Mouse (Mus musculus): ENCODE data around the gene Arhgap22.
A peak's percentile ranks its signal among the peaks of the same experiment; 100 is the strongest.

Gene Arhgap22

DNA sequence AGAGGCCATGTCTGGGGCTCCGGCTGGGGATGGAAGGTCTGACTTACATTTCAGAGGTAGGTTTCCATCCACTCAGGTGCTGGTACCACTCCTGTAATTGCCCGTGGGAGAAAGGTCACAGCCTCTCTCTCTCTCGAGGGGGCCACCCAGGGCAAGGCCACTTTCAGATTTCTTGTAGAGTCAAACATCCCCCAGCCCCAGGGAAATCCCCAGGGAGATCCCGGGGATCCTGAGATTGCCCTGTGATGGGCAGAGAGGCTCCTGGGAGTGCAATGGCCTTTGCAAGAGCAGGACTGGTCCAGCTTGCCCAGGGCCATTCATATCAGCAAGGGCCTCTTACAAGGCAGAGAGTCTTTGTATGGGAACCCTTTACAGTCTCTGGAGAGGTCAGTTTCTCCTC is 120.6 kb downstream of the Arhgap22 start:
- DNase-seq: no peak

DNA sequence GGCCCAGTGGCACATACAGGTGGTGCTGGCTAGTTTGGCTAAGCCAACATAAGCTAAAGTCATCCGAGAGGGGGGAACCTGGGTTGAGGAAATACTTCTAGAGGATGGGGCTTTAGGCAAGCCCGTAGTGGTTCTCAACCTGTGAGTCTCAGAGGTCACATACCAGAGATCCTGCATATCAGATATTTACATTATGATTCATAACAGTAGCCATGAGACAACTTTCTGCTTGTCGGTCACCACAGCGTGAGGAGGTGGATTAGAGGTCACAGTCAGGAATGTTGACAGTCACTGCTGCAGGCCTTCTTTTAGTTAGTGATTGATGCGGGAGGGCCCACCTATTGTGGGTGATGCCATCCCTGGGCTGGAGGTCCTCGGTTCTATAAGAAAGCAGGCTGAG is 121.9 kb downstream of the Arhgap22 start:
- DNase-seq: no peak

DNA sequence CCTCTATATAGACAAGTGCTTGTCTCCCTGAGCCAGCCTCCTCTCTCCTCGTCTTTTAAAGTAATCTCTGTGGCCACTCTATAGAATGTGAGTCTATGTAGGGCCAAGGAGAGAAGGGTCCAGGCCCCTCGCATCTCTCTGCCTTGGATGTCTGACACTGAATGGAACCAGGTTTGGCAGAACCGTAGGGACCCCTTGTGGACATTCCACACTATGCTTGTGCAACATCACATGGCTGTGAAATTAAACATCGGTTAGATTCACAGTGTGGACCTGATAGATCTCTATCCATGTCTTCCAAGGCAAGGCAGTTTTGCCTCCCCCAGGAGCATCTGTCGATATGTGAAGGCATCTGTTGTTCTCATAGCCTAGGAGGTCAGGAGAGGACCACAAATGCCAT is 124.9 kb downstream of the Arhgap22 start:
- no peak for DNase-seq

DNA sequence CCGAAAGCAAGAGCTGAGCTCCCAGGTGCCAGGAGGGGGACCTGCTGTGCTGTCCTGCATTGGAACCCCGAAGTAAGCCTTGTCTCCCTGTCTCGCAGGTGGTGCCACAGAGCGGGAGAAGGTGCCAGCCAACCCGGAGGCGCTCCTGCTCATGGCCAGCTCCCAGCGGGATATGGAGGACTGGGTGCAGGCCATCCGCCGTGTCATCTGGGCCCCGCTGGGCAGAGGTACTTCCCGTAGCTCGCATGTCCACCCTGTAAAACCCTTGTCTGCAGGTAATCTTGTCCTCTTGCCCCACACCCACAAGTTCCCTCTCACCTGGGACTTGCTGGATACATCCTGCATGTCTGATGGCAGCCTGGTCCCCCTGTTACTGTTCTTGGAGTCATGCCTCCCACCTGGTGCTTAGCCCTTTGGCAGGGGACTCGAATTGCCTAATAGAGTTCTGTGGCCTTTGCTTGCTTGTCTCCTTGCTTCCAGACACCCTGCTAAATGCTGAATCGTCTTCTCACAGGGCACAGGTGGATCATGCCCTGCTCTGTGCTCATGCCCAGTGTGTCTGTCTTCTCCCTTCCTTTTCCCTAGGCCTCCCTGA is 129.4 kb downstream of the Arhgap22 start:
- no peak for DNase-seq

DNA sequence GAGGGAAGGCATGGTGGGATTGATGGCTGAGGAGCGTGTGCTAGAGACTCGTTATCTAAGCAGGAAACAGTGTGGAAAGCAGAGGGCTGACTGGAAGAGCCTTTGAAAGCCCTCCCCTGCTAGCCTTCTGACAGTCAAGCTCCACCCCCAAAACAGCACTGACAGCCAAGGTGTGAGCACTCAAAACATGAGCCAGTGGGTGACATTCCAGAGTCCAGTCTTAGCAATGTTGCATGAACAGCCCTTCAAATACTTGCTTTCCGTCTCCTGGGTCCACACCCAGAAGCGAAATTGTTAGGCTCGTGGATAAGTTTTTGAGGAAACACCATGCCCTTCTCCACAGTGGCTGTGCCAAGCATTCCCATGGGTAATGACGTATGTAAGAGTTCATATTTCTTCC is 132.7 kb downstream of the Arhgap22 start:
- DNase-seq: no peak

DNA sequence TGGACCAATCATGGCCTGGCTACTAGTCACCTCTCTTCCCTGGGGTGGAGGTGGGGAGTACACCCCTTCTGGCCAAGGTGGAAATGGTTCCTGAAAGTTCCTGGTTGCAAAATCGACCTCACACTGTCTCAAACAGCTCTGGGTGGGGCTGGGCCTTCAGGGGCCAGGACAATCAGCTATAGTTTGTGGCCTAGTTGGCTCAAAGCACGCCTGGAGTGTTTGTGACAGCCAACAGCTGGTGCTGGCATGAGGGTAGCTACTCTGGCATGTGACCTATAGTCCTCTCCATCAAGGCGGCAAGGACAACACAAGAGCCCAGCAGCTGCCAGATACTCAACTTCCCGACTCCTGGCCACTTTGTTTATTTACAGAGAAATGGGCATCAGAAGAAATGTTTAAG is 133.9 kb downstream of the Arhgap22 start:
- no peak for DNase-seq

DNA sequence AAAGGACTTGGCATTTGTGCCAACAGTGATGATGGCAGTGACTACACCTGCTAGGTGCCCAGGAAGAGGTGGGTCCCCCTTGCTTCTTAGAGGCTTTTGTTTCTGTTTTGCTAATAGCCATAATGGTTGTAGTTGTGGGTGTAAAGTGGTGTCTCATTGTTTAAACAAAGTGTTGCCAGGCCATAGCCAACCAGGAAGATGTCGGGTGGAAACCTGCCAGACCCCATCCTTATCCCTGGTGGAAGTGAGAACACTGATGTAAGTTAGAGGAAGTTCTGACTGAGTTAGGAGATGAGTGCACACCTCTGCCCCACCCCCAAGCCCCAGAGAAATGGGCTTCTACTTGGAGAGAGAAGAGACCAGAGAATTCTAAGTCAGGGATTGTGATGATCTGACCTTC is 134.3 kb downstream of the Arhgap22 start:
- DNase-seq: no peak

DNA sequence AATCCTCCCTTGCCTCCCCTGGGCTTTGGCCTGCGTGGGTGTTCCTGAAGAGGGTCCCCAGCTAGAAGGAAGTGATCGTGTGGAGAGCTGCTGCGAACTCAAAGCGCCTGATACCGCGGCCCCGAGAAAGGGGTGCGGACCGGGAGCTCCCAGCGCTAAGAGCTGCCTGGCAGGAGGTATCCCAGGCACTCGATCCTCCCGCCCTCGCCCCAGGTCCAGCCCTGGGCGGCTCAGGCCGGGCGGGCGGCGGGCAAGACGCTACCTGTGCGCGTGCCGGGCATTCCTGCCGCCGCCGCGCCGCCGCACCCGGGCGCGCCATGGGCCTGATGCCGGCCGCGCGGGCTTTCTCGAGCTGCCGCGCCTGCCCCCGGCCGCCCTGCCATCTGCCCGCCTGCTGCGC is 137.2 kb downstream of the Arhgap22 start:
- DNase-seq: no peak

DNA sequence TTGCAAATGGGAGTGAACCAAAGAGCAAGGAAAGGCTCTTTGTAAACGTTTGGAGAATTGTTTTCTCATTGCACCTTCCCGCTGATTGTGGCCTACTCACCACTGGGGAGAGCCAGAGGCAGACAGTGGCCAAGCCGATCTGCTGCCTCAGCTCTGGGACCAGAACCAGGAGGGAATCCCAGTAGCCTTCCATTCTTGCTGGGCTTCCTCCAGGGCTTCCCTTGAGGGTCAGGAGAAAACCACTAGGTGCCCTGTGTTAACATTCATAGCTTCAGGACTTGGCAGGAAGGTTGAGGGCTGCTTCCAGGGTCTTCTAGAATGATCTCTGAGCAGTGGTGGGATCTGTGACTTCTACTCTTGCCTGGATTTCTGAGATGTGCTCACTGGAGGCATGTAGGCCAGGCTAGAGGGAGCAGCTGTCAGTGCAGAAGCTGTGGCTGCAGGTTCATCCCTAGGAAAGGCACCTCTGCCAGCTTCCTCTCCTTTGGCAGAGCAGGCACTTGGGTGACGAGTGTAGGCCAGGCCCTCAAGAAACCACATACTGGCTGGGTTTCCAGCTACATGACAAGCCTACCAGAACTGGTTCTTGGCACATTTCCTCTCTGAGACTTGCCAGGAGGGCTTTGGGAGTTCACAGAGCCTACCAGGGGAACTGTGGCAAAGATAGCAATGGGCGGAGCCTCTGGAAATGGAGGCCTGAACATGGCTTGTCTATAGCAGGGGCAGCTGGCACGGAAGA is 138.3 kb downstream of the Arhgap22 start:
- no peak for DNase-seq

DNA sequence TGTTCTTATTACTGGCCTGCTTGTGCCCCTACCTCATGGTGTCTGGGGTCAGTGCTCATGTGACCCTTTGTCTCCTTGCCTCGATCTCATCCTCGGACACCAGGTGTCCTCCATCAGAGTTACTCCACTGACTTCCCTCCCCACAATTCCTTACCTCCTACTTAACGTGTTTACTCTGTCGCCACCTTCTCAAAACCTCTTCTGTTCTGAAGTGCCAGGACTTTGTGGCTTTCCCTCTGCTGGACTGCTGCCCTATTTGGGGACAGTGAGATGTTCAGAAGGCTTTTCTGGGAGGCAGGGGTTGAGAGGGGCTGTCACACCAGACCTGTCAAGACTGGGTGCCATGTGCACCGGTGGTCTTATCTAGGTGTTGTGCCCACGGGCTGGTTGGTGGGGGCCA is 139.1 kb downstream of the Arhgap22 start:
- DNase-seq: no peak

DNA sequence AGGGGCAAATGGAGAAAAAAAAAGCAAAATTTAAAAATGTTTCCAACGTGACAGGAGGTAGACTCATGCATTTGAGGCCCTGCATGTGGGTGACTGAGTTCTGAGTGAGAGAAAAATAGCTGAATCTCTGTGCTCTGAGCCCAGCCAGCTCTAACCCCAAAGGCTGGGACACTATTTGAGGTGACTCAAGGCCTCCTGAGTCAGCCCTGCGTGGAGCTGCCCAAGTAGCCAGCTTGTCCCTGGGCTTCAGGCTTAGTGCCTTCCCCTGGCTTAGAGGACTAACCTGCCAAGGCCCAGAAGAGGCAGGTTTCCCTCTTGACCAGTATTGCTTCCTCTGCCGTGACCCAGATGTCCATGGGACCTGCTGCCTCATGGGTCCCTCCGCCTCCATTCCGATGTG is 141.4 kb downstream of the Arhgap22 start:
- DNase-seq: no peak

DNA sequence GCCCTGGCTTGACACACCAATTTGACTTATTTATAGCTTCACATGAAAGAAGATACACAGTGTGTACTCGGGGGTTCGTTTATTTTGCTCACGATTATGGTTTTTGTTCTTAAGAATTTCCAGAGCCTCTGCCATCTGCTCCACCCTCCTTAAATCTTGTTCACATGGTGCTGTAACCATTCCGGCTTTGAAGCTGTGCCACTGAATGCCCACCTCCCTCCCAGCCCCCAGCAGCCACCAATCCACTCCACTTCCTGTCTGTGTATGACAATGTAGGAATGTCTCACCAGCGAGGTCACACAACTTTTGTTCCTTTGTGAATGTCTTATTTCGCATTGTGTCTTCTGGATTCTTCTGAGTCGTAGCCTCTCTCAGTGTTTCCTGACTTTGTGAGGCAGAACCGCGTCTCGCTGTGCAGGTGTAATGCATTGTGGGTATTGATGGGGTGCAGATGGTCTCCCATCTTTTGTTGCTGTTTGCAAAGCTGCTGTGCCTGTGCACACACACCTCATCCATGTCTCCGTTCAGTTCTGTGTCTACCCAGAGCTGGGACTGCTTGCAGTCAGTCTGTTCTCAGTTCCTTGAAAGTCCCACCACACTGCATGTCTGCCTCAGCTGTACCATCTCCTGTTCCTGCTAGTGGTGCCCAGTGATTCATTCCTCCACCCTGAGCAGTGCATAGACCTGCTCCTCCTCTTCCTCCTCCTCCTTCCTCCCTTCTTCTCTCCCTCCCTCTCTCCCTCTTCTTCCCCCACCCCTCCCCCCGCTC is 144.0 kb downstream of the Arhgap22 start:
- DNase-seq: no peak

DNA sequence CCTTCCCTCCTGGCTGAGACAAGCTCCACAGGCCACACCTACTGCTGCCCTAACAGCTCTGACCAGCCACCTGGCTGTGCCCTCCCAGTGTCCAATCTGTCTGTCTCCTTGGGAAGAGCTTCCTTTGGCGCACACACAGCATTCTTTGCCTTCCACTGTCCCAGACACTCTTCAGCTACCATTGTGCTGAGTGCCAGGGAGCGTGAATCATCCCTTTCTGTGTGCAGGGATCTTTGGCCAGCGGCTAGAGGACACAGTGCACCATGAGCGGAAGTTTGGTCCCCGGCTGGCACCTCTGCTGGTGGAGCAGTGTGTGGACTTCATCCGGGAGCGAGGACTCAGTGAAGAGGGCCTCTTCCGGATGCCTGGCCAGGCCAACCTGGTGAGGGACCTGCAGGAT is 145.1 kb downstream of the Arhgap22 start:
- no peak for DNase-seq

DNA sequence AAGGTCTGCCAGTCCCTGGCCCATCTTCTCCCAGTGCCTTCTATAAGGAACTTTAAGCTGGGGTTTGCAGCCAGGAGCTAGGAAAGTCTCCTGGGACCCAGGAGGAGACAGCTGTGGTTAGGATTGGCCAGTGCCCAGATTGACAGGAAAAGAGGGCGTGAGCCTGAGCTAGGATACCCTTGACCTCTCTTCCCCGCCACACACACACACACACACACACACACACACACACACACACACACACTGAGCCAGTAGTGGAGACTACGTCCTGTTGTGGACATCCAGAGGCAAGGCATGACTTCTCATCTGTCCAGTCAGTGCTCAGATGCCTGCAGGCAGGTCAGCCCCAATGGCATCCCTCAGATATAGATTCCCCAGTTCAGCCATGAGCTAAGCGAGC is 147.7 kb downstream of the Arhgap22 start:
- no peak for DNase-seq

DNA sequence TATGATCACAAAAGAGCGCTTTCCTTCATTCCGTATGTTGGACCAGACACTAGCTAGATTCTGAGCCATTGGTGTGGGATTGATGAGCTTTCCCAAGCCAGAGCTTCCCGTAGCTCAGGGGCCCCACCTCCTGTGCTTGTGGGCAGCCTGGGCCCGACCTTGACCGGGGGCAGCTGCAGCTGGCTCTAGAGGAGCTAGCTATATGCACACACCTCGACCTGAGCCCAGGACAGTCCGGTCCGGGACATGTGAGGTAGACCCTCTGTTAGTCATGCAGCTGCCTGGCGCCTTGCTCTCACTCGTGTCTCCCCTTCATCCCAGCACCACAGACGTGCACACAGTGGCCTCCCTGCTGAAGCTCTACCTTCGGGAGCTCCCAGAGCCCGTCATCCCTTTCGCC is 148.3 kb downstream of the Arhgap22 start:
- DNase-seq: no peak

DNA sequence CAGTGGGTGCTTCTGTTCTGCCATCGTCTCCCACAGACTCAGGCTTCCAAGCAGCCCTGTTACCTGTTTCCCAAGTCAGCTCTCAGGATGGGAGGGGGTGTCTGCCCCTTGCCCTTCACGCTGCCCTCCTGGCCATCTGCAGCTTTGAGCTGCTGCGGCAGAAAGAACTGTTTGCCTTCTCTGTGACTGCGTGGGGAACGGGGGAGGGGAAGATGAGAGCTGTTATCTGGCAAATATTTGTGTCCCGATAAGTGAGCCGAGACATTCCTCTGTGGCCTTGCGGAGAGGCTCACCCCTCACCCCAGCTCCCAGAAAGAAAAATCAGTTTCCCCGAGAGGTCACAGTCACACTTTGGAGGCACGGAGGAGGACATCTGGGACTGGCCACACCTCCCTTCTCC is 149.0 kb downstream of the Arhgap22 start:
- no peak for DNase-seq

DNA sequence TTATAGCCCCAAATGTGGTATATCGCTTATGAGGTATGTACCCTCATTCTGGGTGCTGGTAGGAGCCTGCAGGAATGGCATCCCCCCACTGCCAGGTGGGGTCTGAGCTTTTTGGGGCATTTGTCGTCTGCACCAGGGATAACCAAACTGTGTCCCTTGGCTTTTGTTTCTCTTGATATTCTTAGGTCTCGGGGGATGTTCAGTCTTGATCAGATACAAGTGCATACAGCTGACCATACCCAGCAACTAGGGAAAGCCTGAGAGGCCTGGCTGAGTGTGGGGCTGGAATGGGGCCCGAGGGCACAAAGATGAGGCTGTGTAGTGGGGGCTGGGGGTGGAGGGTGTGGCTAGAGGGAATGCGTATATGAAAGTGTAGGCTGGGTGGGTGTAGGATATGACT is 149.8 kb downstream of the Arhgap22 start:
- no peak for DNase-seq

DNA sequence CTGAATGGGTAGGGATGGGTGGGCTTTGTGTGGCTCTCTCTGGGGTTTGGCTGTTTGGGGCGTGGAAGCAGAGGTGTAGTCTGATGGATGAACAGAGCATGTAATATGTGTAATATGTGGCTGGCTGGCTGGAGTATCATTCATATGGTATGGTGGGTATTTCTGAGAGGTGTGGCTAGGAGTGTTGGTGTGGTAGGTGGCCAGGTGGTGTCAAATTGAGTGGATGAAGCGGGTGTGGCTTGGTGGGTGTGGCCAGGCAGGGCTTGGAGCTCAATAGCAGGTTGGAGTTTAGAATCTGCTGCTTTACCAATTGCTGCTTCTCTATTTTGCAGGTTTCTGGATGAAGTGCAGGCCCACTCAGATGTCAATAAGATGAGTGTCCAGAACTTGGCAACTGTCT is 150.2 kb downstream of the Arhgap22 start:
- DNase-seq: no peak

DNA sequence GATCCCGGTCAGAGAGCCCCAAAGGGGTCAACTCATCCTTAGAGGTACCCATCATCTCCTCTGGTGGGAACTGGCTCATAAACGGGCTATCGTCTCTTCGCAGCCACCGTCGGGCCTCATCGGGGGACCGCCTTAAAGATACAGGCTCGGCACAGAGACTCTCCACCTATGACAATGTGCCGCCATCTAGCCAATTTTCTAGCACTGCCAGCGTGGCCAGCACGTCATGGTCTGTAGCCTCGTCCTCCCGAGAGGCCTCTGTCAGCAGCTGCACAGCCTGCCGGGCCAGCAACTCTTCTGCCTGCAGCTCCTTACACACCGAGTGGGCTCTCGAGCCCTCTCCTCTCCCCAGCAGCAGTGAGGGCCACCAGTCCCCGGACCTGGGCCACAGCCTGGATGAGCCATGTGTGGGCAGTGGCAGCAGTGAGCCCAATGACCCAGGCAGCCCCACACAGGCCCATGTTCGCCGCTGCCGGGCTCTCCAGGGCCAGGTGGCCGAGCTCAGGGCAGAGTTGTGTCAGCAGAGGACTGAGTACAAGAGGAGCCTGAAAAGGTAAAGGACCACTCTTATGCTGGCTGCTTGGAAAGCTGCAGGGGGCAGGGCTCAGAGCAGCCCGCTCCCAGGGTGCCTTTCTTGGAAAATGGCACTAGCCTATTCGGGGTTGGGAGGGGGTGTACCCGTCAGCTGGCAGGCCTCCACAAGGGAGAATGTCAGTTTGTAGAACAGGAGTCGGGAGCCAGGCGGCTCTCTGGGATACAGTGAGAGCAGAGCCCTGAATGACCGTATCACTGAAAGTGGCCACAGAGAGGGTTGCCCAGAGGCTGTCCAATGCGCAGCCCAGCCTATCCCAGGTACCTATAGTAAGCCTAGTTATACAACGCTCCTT is 153.3 kb downstream of the Arhgap22 start:
- no peak for DNase-seq

DNA sequence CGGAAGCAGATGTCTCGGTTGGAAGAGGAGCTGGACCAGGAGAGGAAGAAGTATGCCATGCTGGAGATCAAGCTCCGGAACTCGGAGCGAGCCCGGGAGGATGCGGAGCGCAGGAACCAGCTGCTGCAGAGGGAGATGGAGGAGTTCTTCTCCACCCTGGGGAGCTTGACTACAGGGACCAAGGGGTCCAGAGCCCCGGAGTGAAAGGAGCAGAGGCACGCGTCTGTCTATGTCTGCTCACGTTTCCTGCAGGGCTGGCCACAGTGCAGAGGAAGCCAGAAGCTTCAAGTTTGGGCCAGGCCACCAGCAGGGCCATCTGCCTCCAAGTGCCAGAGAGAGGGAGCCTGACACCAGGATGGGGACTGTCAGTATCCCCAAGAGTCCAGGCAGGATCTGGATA is 155.5 kb downstream of the Arhgap22 start:
- no peak for DNase-seq

DNA sequence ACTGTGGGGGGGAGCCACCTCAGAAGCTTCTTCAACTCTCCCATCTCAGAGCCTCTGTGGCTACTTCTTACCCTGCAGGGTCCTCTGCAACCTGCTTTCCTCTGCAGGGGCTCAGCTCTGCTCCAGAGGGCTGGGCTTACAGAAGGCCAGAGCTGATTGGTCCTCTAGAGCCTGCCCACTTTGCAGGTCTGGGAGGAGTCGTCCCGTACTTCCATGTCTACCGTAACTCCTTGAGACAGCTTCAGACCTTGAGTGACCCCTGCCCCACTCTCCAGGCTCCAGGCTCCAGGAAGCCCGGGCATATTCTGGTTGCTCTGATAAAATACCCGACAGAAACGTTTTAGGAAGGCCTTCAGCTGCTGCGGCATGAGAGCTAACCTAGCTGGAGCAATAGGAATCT is 156.2 kb downstream of the Arhgap22 start:
- no peak for DNase-seq

DNA sequence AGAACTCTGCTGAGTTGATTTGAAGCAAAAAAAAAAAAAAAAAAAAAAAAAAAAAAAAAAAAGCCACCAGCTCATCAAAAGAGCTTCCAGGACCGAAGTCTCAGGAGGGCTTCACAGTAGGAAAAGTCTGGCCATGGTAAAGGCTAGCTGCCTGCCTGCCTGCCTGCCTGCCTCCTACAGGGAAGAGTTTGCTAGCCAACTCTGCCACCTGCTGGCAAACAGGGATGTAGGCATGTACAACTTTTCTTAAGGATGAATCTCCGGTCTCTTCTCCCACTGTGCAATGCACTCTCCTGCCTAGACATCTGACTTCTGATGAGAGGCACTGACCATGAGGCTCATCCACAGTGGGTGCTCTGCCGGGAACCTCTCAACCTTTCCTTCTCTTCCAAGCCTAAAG is 157.4 kb downstream of the Arhgap22 start:
- DNase-seq: peak; percentile 85

DNA sequence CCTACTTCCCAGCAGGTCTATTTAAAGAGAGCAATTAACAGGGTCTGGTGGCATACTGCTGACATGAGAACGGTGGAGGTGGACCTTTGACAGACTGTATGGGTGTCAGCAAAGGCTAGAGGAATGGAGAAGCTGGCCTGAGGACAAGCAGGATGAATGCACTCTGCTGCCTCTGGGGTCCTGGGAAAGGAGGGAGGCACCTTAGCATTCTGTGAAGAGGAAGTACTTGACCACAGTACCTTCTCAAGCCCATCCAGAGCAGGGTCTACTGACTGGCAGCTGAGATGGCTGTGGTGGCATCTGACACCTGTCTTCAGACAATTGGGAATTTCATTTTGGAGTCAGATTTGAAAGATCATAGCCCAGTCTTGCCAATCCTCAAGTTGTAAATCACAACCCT is 159.4 kb downstream of the Arhgap22 start:
- no peak for DNase-seq

All from right cerebral cortex, adult 18-20 months (tissue).